Mouse (Mus musculus) G1E-ER4 (cell line): ENCODE data around the gene Ran. TPM values are rescaled to one million over a fixed set of nuclear protein-coding genes. Genes with fewer than 3 reads are reported as not detected.

ENCODE experiments used
- GATA1 ChIP-seq: IDR thresholded peaks from one replicate; pipeline ENCODE4 v1.8.0; 2012; ENCODE audit warnings: low read length, inconsistent platforms
- polyA plus RNA-seq: library from polyadenylated mRNA; stranded (reverse); fragments of >175 nt; gene quantifications from 2 replicates; pipeline ENCODE4 v1.2.3, GENCODE M21; 2012

The Ran gene
- polyA plus RNA-seq, 1 experiment = 5,796 TPM

GRCm38 (mm10) chr5:129045641-129046580, 26.0 kb downstream of the Ran start:
- TF ChIP-seq GATA1 = no peak

GRCm38 (mm10) chr5:129049372-129049771, 29.5 kb downstream of the Ran start:
- no peak for TF ChIP-seq GATA1

GRCm38 (mm10) chr5:129051910-129052309, 32.0 kb downstream of the Ran start:
- no peak for TF ChIP-seq GATA1

- TF ChIP-seq GATA1 = no peak
These were observed 32.9 kb downstream of the Ran start for GRCm38 (mm10) chr5:129052636-129053355.

GRCm38 (mm10) chr5:129054675-129055284, 34.9 kb downstream of the Ran start:
- TF ChIP-seq GATA1 = no peak

GRCm38 (mm10) chr5:129059116-129059515, 39.2 kb downstream of the Ran start:
- no peak for TF ChIP-seq GATA1

- TF ChIP-seq GATA1 = no peak
These were observed 41.7 kb downstream of the Ran start for GRCm38 (mm10) chr5:129061579-129061978.

- no peak for TF ChIP-seq GATA1
These were observed 43.3 kb downstream of the Ran start for GRCm38 (mm10) chr5:129063037-129063791.

GRCm38 (mm10) chr5:129063792-129064087, 43.9 kb downstream of the Ran start:
- no peak for TF ChIP-seq GATA1

- TF ChIP-seq GATA1 = no peak
These were observed 44.3 kb downstream of the Ran start for GRCm38 (mm10) chr5:129064186-129064585.

- TF ChIP-seq GATA1 = no peak
These were observed 45.4 kb downstream of the Ran start for GRCm38 (mm10) chr5:129065301-129065700.

- TF ChIP-seq GATA1 = no peak
These were observed 46.1 kb downstream of the Ran start for GRCm38 (mm10) chr5:129065946-129066345.

- TF ChIP-seq GATA1 = no peak
These were observed 46.8 kb downstream of the Ran start for GRCm38 (mm10) chr5:129066541-129067230.

- no peak for TF ChIP-seq GATA1
These were observed 47.5 kb downstream of the Ran start for GRCm38 (mm10) chr5:129067231-129067834.
